Mouse (Mus musculus) olfactory bulb, adult 2 months (tissue): ENCODE measurements at regions not wholly inside any gene's neighbourhood (a gene's known extent, or its start where the extent isn't known, plus 50 kb on each side); places are given as distances from the start of the nearest gene placed in this dataset.

Source experiments
- CTCF ChIP-seq: fragments of 200-500 bp; IDR thresholded peaks from 2 replicates; pipeline ENCODE4 v1.5.1; 2012; ENCODE audit warnings: low read depth, mild to moderate bottlenecking, low read length, moderate library complexity; ENCODE audit not compliant: insufficient read depth
- POLR2A ChIP-seq: fragments of 200-500 bp; IDR thresholded peaks from 2 replicates; pipeline ENCODE4 v1.6.1; 2012; ENCODE audit warnings: mild to moderate bottlenecking, low read depth, low read length, moderate library complexity; ENCODE audit not compliant: insufficient read depth

GRCm38 (mm10) chr12:45561362-45561761 lies 486.9 kb upstream of the Stxbp6 start:
- TF ChIP-seq POLR2A (no peak), CTCF (no peak)
